Mouse (Mus musculus): ENCODE measurements around the gene Cfap65. TPM values are rescaled to one million over a fixed set of nuclear protein-coding genes. Genes with fewer than 3 reads are reported as not detected.
A peak's percentile ranks its signal among the peaks of the same experiment; 100 is the strongest.

The Cfap65 gene
- polyA plus RNA-seq, 1 experiment from 2014 or later: not detected

MicroRNA genes within 50 kb of the gene (microRNA counts, 519-probe panel; counts per million panel counts)
- microRNA mmu-miR-375: 236 counts per million, percentile 44 among the panel's probes with 10 or more counts

Small RNA genes lying within 50 kb of the gene (microRNA-seq; reads per million reads assigned to microRNA genes)
- 1,077 reads per million, percentile 78 among the genes with 10 or more reads in this experiment for gene Mir375

Other genes with a start within 250 kb of the Cfap65 start
- 15.3 and 19.0 TPM in 2 replicates for gene Cyp27a1, start 222.0 kb downstream of the Cfap65 start, polyA plus RNA-seq (2015; fragmentation: Nextera tagmentation; extraction: Ambion mirVana)
- 0.25 and 0.35 TPM in 2 replicates for gene Prkag3, start 186.4 kb downstream of the Cfap65 start, polyA plus RNA-seq (2015; fragmentation: Nextera tagmentation; extraction: Ambion mirVana)
- gene Wnt6, start 163.7 kb downstream of the Cfap65 start, polyA plus RNA-seq (2015; fragmentation: Nextera tagmentation; extraction: Ambion mirVana): 49.1 and 55.5 TPM in 2 replicates
- gene Wnt10a, start 144.1 kb downstream of the Cfap65 start, polyA plus RNA-seq (2015; fragmentation: Nextera tagmentation; extraction: Ambion mirVana): 5.4 and 6.9 TPM in 2 replicates
- 0.10 and 0.14 TPM in 2 replicates for gene Cdk5r2, start 80.7 kb downstream of the Cfap65 start, polyA plus RNA-seq (2015; fragmentation: Nextera tagmentation; extraction: Ambion mirVana)
- not detected in 2 replicates for gene Fev, start 50.2 kb downstream of the Cfap65 start, polyA plus RNA-seq (2015; fragmentation: Nextera tagmentation; extraction: Ambion mirVana)
- gene Cryba2, start 42.5 kb downstream of the Cfap65 start, polyA plus RNA-seq (2015; fragmentation: Nextera tagmentation; extraction: Ambion mirVana): not detected in 2 replicates
- 0.83 and 0.89 TPM in 2 replicates for gene Ihh, start 16.1 kb upstream of the Cfap65 start, polyA plus RNA-seq (2015; fragmentation: Nextera tagmentation; extraction: Ambion mirVana)
- gene Nhej1, start 189.6 kb upstream of the Cfap65 start, polyA plus RNA-seq (2015; fragmentation: Nextera tagmentation; extraction: Ambion mirVana): 11.2 and 12.7 TPM in 2 replicates
- gene Slc23a3, start 198.3 kb upstream of the Cfap65 start, polyA plus RNA-seq (2015; fragmentation: Nextera tagmentation; extraction: Ambion mirVana): 0.15 and 0.47 TPM in 2 replicates
- gene Cnppd1, start 207.1 kb upstream of the Cfap65 start, polyA plus RNA-seq (2015; fragmentation: Nextera tagmentation; extraction: Ambion mirVana): 40.5 and 43.8 TPM in 2 replicates
- 39.4 and 45.1 TPM in 2 replicates for gene Retreg2, start 207.2 kb upstream of the Cfap65 start, polyA plus RNA-seq (2015; fragmentation: Nextera tagmentation; extraction: Ambion mirVana)
- gene Zfand2b, start 233.0 kb upstream of the Cfap65 start, polyA plus RNA-seq (2015; fragmentation: Nextera tagmentation; extraction: Ambion mirVana): 45.1 and 48.2 TPM in 2 replicates
- 27.0 and 35.2 TPM in 2 replicates for gene Abcb6, start 244.8 kb upstream of the Cfap65 start, polyA plus RNA-seq (2015; fragmentation: Nextera tagmentation; extraction: Ambion mirVana)